Mouse (Mus musculus): ENCODE data around the gene Arhgap15. TPM values are rescaled to one million over a fixed set of nuclear protein-coding genes. Genes with fewer than 3 reads are reported as not detected.
"Not testable (repeated sequence)": the region's sequence is repeated elsewhere in the genome, so short reads cannot be mapped to it uniquely, and the experiment has no call there.

Arhgap15 gene
- polyA plus RNA-seq, 1 experiment from 2014 or later = 1.0 TPM

GRCm38 (mm10) chr2:43728831-43729230 is 19.8 kb upstream of the Arhgap15 start:
- Histone ChIP-seq H3K4me2 (ENCODE audit: low read length) (no peak overlapping the region), H3K27ac (no peak overlapping the region), H3K9me3 (replicated peaks; ENCODE audit: low read length) (no peaks in the 10 kb centered on the region), H3K36me3 (ENCODE audit: insufficient read depth, low read length) (no peaks in the 10 kb centered on the region), H3K9ac (ENCODE audit: low read depth, low read length) (no peak overlapping the region), H3K27me3 (ENCODE audit: insufficient read depth, low read length) (no peaks in the 10 kb centered on the region), H3K4me3 (replicated peaks; ENCODE audit: low read depth, low read length) (no peak overlapping the region), H3K4me1 (replicated peaks; ENCODE audit: insufficient read depth, low read length) (no peaks in the 10 kb centered on the region)
- no peak for DNase-seq (ENCODE audit: low spot score)
- WGBS = 86% methylated on average over 3 of the region's 3 CpGs
- no peak for TF ChIP-seq CTCF (IDR thresholded peaks at IDR 0.05; ENCODE audit: low read depth)
- no peak for ATAC-seq (replicated peaks; ENCODE audit: low FRiP score, low read depth)

DNA sequence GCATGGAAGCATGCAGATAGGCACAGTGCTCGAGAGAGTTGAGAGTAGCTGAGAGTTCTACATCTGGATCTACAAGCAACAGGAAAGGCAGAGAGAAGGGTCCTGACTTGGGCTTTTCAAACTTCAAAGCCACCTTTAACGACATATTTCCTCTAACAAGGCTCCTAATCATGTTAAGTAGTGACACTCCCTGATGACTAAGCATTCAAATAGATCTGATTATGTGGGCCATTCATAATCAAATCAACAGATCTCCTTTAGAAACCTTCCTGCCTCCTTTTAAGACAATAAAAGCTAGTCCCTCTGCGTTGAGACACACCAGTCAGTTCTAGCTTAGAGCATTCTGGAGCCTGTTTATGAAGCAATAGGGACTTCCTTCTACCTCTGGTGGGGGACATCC is 16.2 kb upstream of the Arhgap15 start:
- Histone ChIP-seq H3K27ac (no peak overlapping the region), H3K9ac (ENCODE audit: low read depth, low read length) (no peak overlapping the region), H3K4me3 (replicated peaks; ENCODE audit: low read depth, low read length) (no peak overlapping the region), H3K4me2 (ENCODE audit: low read length) (no peak overlapping the region), H3K9me3 (replicated peaks; ENCODE audit: low read length) (no peaks in the 10 kb centered on the region), H3K36me3 (ENCODE audit: insufficient read depth, low read length) (no peaks in the 10 kb centered on the region), H3K27me3 (ENCODE audit: insufficient read depth, low read length) (no peaks in the 10 kb centered on the region), H3K4me1 (replicated peaks; ENCODE audit: insufficient read depth, low read length) (no peaks in the 10 kb centered on the region)
- no peak for TF ChIP-seq CTCF (IDR thresholded peaks at IDR 0.05; ENCODE audit: low read depth)
- ATAC-seq (replicated peaks; ENCODE audit: low FRiP score, low read depth) (no peak), DNase-seq (ENCODE audit: low spot score) (no peak)
- 32% methylated on average over 3 of the region's 3 CpGs for WGBS

- 89% methylated on average over 4 of the region's 4 CpGs for WGBS
- H3K4me1 ChIP-seq (replicated peaks; ENCODE audit: insufficient read depth, low read length); H3K9me3 ChIP-seq (replicated peaks; ENCODE audit: low read length); ATAC-seq (replicated peaks; ENCODE audit: low FRiP score, low read depth); H3K27ac ChIP-seq; H3K36me3 ChIP-seq (ENCODE audit: insufficient read depth, low read length); H3K9ac ChIP-seq (ENCODE audit: low read depth, low read length); DNase-seq (ENCODE audit: low spot score); H3K4me3 ChIP-seq (replicated peaks; ENCODE audit: low read depth, low read length); H3K4me2 ChIP-seq (ENCODE audit: low read length); H3K27me3 ChIP-seq (ENCODE audit: insufficient read depth, low read length): not testable (repeated sequence)
Observed at GRCm38 (mm10) chr2:43735071-43735470, 13.6 kb upstream of the Arhgap15 start.

GRCm38 (mm10) chr2:43737546-43737945 is 11.1 kb upstream of the Arhgap15 start:
- WGBS = 91% methylated on average over 7 of the region's 7 CpGs
- Histone ChIP-seq H3K4me1 (replicated peaks; ENCODE audit: insufficient read depth, low read length) (no peaks in the 10 kb centered on the region), H3K4me3 (replicated peaks; ENCODE audit: low read depth, low read length) (no peak overlapping the region), H3K27ac (no peak overlapping the region), H3K4me2 (ENCODE audit: low read length) (no peak overlapping the region), H3K36me3 (ENCODE audit: insufficient read depth, low read length) (no peaks in the 10 kb centered on the region), H3K9ac (ENCODE audit: low read depth, low read length) (no peak overlapping the region), H3K9me3 (replicated peaks; ENCODE audit: low read length) (no peaks in the 10 kb centered on the region), H3K27me3 (ENCODE audit: insufficient read depth, low read length) (no peaks in the 10 kb centered on the region)
- DNase-seq (ENCODE audit: low spot score) (no peak), ATAC-seq (replicated peaks; ENCODE audit: low FRiP score, low read depth) (no peak)
- no peak for TF ChIP-seq CTCF (IDR thresholded peaks at IDR 0.05; ENCODE audit: low read depth)

DNA sequence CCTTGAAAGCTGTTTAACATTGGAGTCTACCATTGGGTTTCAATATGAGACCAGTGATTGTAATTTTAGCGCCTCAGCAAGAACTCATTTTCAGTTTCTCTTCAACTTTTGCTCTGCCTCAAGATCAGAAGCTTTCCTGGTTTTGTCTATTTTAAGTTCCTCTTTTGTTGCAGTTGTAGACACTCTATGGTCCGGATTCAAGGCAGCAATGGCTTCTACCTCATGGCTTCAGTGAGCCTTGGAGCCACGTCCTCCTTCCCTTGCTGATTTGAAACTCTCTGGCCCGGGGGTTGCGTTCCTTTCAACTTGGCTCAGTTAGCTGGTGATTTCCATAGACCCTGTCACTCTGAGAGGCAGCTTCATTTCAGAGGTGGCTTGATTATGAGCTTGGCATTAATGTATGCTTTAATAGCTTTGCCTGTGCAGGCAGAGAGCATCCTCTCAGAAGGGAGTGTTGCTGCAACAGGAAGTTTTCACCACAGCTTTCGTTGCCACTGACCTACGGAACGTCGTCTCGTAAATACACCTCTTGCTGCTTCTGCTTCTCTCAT is 10.0 kb upstream of the Arhgap15 start:
- ATAC-seq (replicated peaks; ENCODE audit: low FRiP score, low read depth) = no peak
- Histone ChIP-seq H3K36me3 (ENCODE audit: insufficient read depth, low read length) (no peaks in the 10 kb centered on the region), H3K4me3 (replicated peaks; ENCODE audit: low read depth, low read length) (no peak overlapping the region), H3K27me3 (ENCODE audit: insufficient read depth, low read length) (no peaks in the 10 kb centered on the region), H3K9me3 (replicated peaks; ENCODE audit: low read length) (no peaks in the 10 kb centered on the region), H3K4me2 (ENCODE audit: low read length) (no peak overlapping the region), H3K27ac (no peak overlapping the region), H3K4me1 (replicated peaks; ENCODE audit: insufficient read depth, low read length) (no peaks in the 10 kb centered on the region), H3K9ac (ENCODE audit: low read depth, low read length) (no peak overlapping the region)
- no peak for TF ChIP-seq CTCF (IDR thresholded peaks at IDR 0.05; ENCODE audit: low read depth)
- DNase-seq (ENCODE audit: low spot score) = no peak
- WGBS = 78% methylated on average over 10 of the region's 10 CpGs

- Histone ChIP-seq H3K4me2 (ENCODE audit: low read length) (no peak overlapping the region), H3K4me1 (replicated peaks; ENCODE audit: insufficient read depth, low read length) (no peaks in the 10 kb centered on the region), H3K27ac (no peak overlapping the region), H3K9me3 (replicated peaks; ENCODE audit: low read length) (no peaks in the 10 kb centered on the region), H3K9ac (ENCODE audit: low read depth, low read length) (no peak overlapping the region), H3K4me3 (replicated peaks; ENCODE audit: low read depth, low read length) (no peak overlapping the region), H3K36me3 (ENCODE audit: insufficient read depth, low read length) (no peaks in the 10 kb centered on the region), H3K27me3 (ENCODE audit: insufficient read depth, low read length) (no peaks in the 10 kb centered on the region)
- DNase-seq (ENCODE audit: low spot score) = no peak
- WGBS = 82% methylated on average over 9 of the region's 9 CpGs
- ATAC-seq (replicated peaks; ENCODE audit: low FRiP score, low read depth) = no peak
- no peak for TF ChIP-seq CTCF (IDR thresholded peaks at IDR 0.05; ENCODE audit: low read depth)
Observed at GRCm38 (mm10) chr2:43739190-43739818, 9.3 kb upstream of the Arhgap15 start.

DNA sequence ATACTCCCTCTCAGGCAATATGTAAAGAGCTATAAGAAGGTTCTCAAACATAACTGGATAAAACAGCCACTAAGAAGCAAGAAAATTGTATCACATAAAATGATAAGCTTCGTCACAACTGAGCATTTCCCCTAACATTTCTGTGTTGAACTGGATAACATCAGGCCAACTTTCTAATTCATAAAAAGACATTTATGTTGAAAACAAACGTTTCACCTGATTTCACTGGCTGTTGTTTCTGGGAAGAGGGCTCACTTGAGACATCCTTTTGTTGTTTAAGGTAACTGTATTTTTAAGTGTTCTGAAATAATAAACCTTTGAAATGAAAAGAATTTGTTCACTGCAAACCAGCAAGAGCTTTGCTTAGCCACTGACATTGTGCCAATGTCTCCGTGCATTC is 697 bp downstream of the Arhgap15 start:
- H3K27ac ChIP-seq = no peak overlapping the region
- no peaks in the 10 kb centered on the region for H3K4me1 ChIP-seq (replicated peaks; ENCODE audit: insufficient read depth, low read length)
- no peak overlapping the region for H3K4me3 ChIP-seq (replicated peaks; ENCODE audit: low read depth, low read length)
- DNase-seq (ENCODE audit: low spot score) = no peak
- no peak overlapping the region for H3K9ac ChIP-seq (ENCODE audit: low read depth, low read length)
- no peaks in the 10 kb centered on the region for H3K9me3 ChIP-seq (replicated peaks; ENCODE audit: low read length)
- WGBS = 67% methylated on average over 3 of the region's 3 CpGs
- no peaks in the 10 kb centered on the region for H3K36me3 ChIP-seq (ENCODE audit: insufficient read depth, low read length)
- no peaks in the 10 kb centered on the region for H3K27me3 ChIP-seq (ENCODE audit: insufficient read depth, low read length)
- no peak for TF ChIP-seq CTCF (IDR thresholded peaks at IDR 0.05; ENCODE audit: low read depth)
- no peak for ATAC-seq (replicated peaks; ENCODE audit: low FRiP score, low read depth)
- H3K4me2 ChIP-seq (ENCODE audit: low read length) = no peak overlapping the region
